Mouse (Mus musculus): Measurements from ENCODE around the gene Duox1.

- TF ChIP-seq CTCF (IDR thresholded peaks at IDR 0.05; ENCODE audit: borderline replicate concordance, insufficient read depth, low read depth, low read length) (no peak), POLR2A (IDR thresholded peaks at IDR 0.05; ENCODE audit: borderline replicate concordance, insufficient read depth, low read length) (peak; percentile 19; the same call in 1 of the 2 replicates)
Observed at GRCm38 (mm10) chr2:122347257-122347656, 31.8 kb downstream of the Duox1 start.
